Mouse (Mus musculus) thymus, postnatal 14 days (tissue): ENCODE measurements around the gene Gm43738.
"Not testable (repeated sequence)": the region's sequence is repeated elsewhere in the genome, so short reads cannot be mapped to it uniquely, and the experiment has no call there.

Experiments used
- DNase-seq: peaks from one replicate; pipeline ENCODE4 v3.0.0; 2021

Gm43738 gene

GRCm38 (mm10) chr3:89101812-89102494 lies 1.1 kb upstream of the Gm43738 start, which contains the start of gene Fdps:
Fdps (minus strand) TSS chr3:89101959.
- DNase-seq, result peak; percentile 96

- DNase-seq, result no peak
These were observed 536 bp upstream of the Gm43738 start for GRCm38 (mm10) chr3:89101459-89101811.

- no peak for DNase-seq
These were observed 6.9 kb downstream of the Gm43738 start for GRCm38 (mm10) chr3:89094021-89094420.

- DNase-seq, result peak; percentile 64
These were observed 7.7 kb downstream of the Gm43738 start, which contains the start of gene Rusc1 for GRCm38 (mm10) chr3:89093175-89093574. Rusc1 (minus strand) TSS chr3:89093311.

- DNase-seq, result no peak
These were observed 8.3 kb downstream of the Gm43738 start for GRCm38 (mm10) chr3:89092509-89093090.

- DNase-seq, result no peak
These were observed 8.9 kb downstream of the Gm43738 start for GRCm38 (mm10) chr3:89091811-89092508.

- peak; percentile 89 for DNase-seq
These were observed 9.9 kb downstream of the Gm43738 start for GRCm38 (mm10) chr3:89090694-89091655.

GRCm38 (mm10) chr3:89089882-89090591 lies 10.9 kb downstream of the Gm43738 start:
- peak; percentile 87 for DNase-seq

- DNase-seq, result peak; percentile 12
These were observed 11.9 kb downstream of the Gm43738 start for GRCm38 (mm10) chr3:89088974-89089373.

GRCm38 (mm10) chr3:89087338-89088110 lies 13.4 kb downstream of the Gm43738 start:
- peak; percentile 90 for DNase-seq

GRCm38 (mm10) chr3:89084654-89085190 lies 16.2 kb downstream of the Gm43738 start:
- DNase-seq, result no peak

- no peak for DNase-seq
These were observed 16.8 kb downstream of the Gm43738 start for GRCm38 (mm10) chr3:89084133-89084532.

GRCm38 (mm10) chr3:89082287-89082686 lies 18.6 kb downstream of the Gm43738 start:
- DNase-seq, result not testable (repeated sequence)

- no peak for DNase-seq
These were observed 23.5 kb downstream of the Gm43738 start for GRCm38 (mm10) chr3:89077383-89077782.

GRCm38 (mm10) chr3:89067265-89067664 lies 33.6 kb downstream of the Gm43738 start:
- no peak for DNase-seq

GRCm38 (mm10) chr3:89061696-89062095 lies 39.2 kb downstream of the Gm43738 start:
- no peak for DNase-seq

GRCm38 (mm10) chr3:89058783-89059182 lies 42.1 kb downstream of the Gm43738 start:
- peak; percentile 48 for DNase-seq

- no peak for DNase-seq
These were observed 42.5 kb downstream of the Gm43738 start for GRCm38 (mm10) chr3:89058361-89058760.

GRCm38 (mm10) chr3:89043359-89043758 lies 57.5 kb downstream of the Gm43738 start:
- DNase-seq, result no peak
